Mouse (Mus musculus) hindbrain, embryonic 16.5 days (tissue): Measurements from ENCODE around the gene Agap2. TPM values are rescaled to one million over a fixed set of nuclear protein-coding genes. Genes with fewer than 3 reads are reported as not detected.

Experiments used
- ATAC-seq: fragments of 200-750 bp; cut with Nextera tagmentation; 2 replicates; pipeline ENCODE4 v1.8.0; 2017; ENCODE audit warnings: moderate TSS enrichment, moderate library complexity
- H3K27ac ChIP-seq: fragments of 300-500 bp; sonication (generic); 2 replicates; pipeline ENCODE4 v1.5.1; 2014; ENCODE audit warnings: low read depth, mild to moderate bottlenecking, control low read depth, low read length, moderate library complexity
- H3K27me3 ChIP-seq: fragments of 300-500 bp; sonication (generic); replicated peaks from 2 replicates; pipeline ENCODE4 v1.6.1; 2014; ENCODE audit warnings: low read length; ENCODE audit not compliant: control insufficient read depth, insufficient read depth
- H3K36me3 ChIP-seq: fragments of 300-500 bp; sonication (generic); 2 replicates; pipeline ENCODE4 v1.6.1; 2014; ENCODE audit warnings: mild to moderate bottlenecking, low read length, moderate library complexity, mixed read lengths; ENCODE audit not compliant: control insufficient read depth, insufficient read depth
- H3K4me1 ChIP-seq: fragments of 300-500 bp; sonication (generic); 2 replicates; pipeline ENCODE4 v1.6.1; 2014; ENCODE audit warnings: low read depth, low read length; ENCODE audit not compliant: control insufficient read depth, insufficient read depth
- H3K4me2 ChIP-seq: fragments of 300-500 bp; sonication (generic); 2 replicates; pipeline ENCODE4 v1.6.1; 2014; ENCODE audit warnings: mild to moderate bottlenecking, low read length, control low read depth, moderate library complexity
- H3K4me3 ChIP-seq: fragments of 300-500 bp; sonication (generic); 2 replicates; pipeline ENCODE4 v1.5.1; 2014; ENCODE audit warnings: mild to moderate bottlenecking, low read length, control low read depth, moderate library complexity
- H3K9ac ChIP-seq: fragments of 300-500 bp; sonication (generic); 2 replicates; pipeline ENCODE4 v1.6.1; 2014; ENCODE audit warnings: low read depth, mild to moderate bottlenecking, control low read depth, low read length, moderate library complexity
- H3K9me3 ChIP-seq: fragments of 300-500 bp; sonication (generic); 2 replicates; pipeline ENCODE4 v1.6.1; 2014; ENCODE audit warnings: mild to moderate bottlenecking, low read length, moderate library complexity; ENCODE audit not compliant: control insufficient read depth
- WGBS: fragments of 180-500 bp; shearing (Covaris S2); extraction: QIAGEN DNeasy Blood & Tissue Kit; methylation state at CpG from one replicate; pipeline ENCODE4 v1.1.7; 2014; 5-methylcytosine and 5-hydroxymethylcytosine counted together
- polyA plus RNA-seq: library from polyadenylated mRNA; unstranded; fragments of >200 nt; fragmentation: Nextera tagmentation; extraction: Ambion mirVana; gene quantifications from 2 replicates; pipeline ENCODE4 v1.2.1, GENCODE M21; 2015

The Agap2 gene
- polyA plus RNA-seq, 1 experiment from 2014 or later = 4.2 TPM

GRCm38 (mm10) chr10:127063239-127063872, 11.7 kb upstream of the Agap2 start, which contains the start of gene Cdk4:
Cdk4 (plus strand) TSS chr10:127063534.
- peak within 1 kb of the TSS; percentile 77 for H3K4me2 ChIP-seq
- peaks cover 22% of the 10 kb centered on the region for H3K4me1 ChIP-seq
- peak within 1 kb of the TSS; percentile 86 for H3K27ac ChIP-seq
- H3K27me3 ChIP-seq = no peaks in the 10 kb centered on the region
- peaks cover 36% of the 10 kb centered on the region for H3K36me3 ChIP-seq
- no peaks in the 10 kb centered on the region for H3K9me3 ChIP-seq
- H3K9ac ChIP-seq = peak within 1 kb of the TSS; percentile 84
- WGBS = 0% methylated on average over 39 of the region's 46 CpGs
- ATAC-seq = peak; percentile 90
- H3K4me3 ChIP-seq = peak within 1 kb of the TSS; percentile 65

GRCm38 (mm10) chr10:127063913-127064870, 10.9 kb upstream of the Agap2 start:
- WGBS = 12% methylated on average over 37 of the region's 37 CpGs
- H3K9me3 ChIP-seq = no peaks in the 10 kb centered on the region
- ATAC-seq = no peak
- peak overlapping the region; percentile 65 for H3K4me3 ChIP-seq
- H3K4me1 ChIP-seq = peaks cover 25% of the 10 kb centered on the region
- H3K36me3 ChIP-seq = peaks cover 38% of the 10 kb centered on the region
- H3K27me3 ChIP-seq = no peaks in the 10 kb centered on the region
- peak overlapping the region; percentile 84 for H3K9ac ChIP-seq
- peak overlapping the region; percentile 86 for H3K27ac ChIP-seq
- H3K4me2 ChIP-seq = peak overlapping the region; percentile 77

GRCm38 (mm10) chr10:127065981-127066380, 9.1 kb upstream of the Agap2 start:
- no peak for ATAC-seq
- WGBS = 84% methylated on average over 9 of the region's 9 CpGs
- Histone ChIP-seq H3K9ac (no peak overlapping the region), H3K27ac (no peak overlapping the region), H3K4me2 (no peak overlapping the region), H3K4me3 (no peak overlapping the region), H3K4me1 (peaks cover 28% of the 10 kb centered on the region), H3K27me3 (no peaks in the 10 kb centered on the region), H3K36me3 (peaks cover 38% of the 10 kb centered on the region), H3K9me3 (no peaks in the 10 kb centered on the region)

- Histone ChIP-seq H3K27me3 (no peaks in the 10 kb centered on the region), H3K4me1 (peaks cover 27% of the 10 kb centered on the region), H3K9me3 (no peaks in the 10 kb centered on the region), H3K9ac (no peak overlapping the region), H3K4me2 (no peak overlapping the region), H3K36me3 (peaks cover 38% of the 10 kb centered on the region), H3K27ac (no peak overlapping the region), H3K4me3 (no peak overlapping the region)
- WGBS = 86% methylated on average over 14 of the region's 14 CpGs
- no peak for ATAC-seq
Measured at GRCm38 (mm10) chr10:127066519-127067018, 8.5 kb upstream of the Agap2 start.

- Histone ChIP-seq H3K36me3 (peaks cover 38% of the 10 kb centered on the region), H3K4me2 (peak overlapping the region; percentile 86), H3K27me3 (no peaks in the 10 kb centered on the region), H3K27ac (peak overlapping the region; percentile 96; the same call in 1 of the 2 replicates), H3K4me1 (peaks cover 23% of the 10 kb centered on the region), H3K9ac (peak overlapping the region; percentile 78; the same call in 1 of the 2 replicates), H3K4me3 (peak overlapping the region; percentile 72), H3K9me3 (no peaks in the 10 kb centered on the region)
- no peak for ATAC-seq
- WGBS = 81% methylated on average over 9 of the region's 9 CpGs
Measured at GRCm38 (mm10) chr10:127068360-127069038, 6.6 kb upstream of the Agap2 start.

GRCm38 (mm10) chr10:127069281-127070189, 5.5 kb upstream of the Agap2 start:
- H3K27ac ChIP-seq = peak overlapping the region; percentile 96
- ATAC-seq = peak; percentile 86
- no peaks in the 10 kb centered on the region for H3K9me3 ChIP-seq
- H3K4me3 ChIP-seq = peak overlapping the region; percentile 72
- peak overlapping the region; percentile 78 for H3K9ac ChIP-seq
- peaks cover 23% of the 10 kb centered on the region for H3K4me1 ChIP-seq
- no peaks in the 10 kb centered on the region for H3K27me3 ChIP-seq
- H3K4me2 ChIP-seq = peak overlapping the region; percentile 86
- WGBS = 8% methylated on average over 30 of the region's 30 CpGs
- peaks cover 38% of the 10 kb centered on the region for H3K36me3 ChIP-seq

GRCm38 (mm10) chr10:127070190-127071121, 4.6 kb upstream of the Agap2 start, which contains the start of gene Tspan31:
Tspan31 (minus strand) TSS chr10:127070264.
- Histone ChIP-seq H3K36me3 (peaks cover 31% of the 10 kb centered on the region), H3K4me1 (peaks cover 19% of the 10 kb centered on the region), H3K4me2 (peak within 1 kb of the TSS; percentile 86), H3K27ac (peak within 1 kb of the TSS; percentile 96), H3K9ac (peak within 1 kb of the TSS; percentile 78), H3K9me3 (no peaks in the 10 kb centered on the region), H3K27me3 (no peaks in the 10 kb centered on the region), H3K4me3 (peak within 1 kb of the TSS; percentile 72)
- WGBS = 1% methylated on average over 36 of the region's 36 CpGs
- ATAC-seq = peak; percentile 94
